Mouse (Mus musculus): ENCODE data around the gene Eif4a3. TPM values are rescaled to one million over a fixed set of nuclear protein-coding genes. Genes with fewer than 3 reads are reported as not detected.

Gene Eif4a3
- total RNA-seq (2023), result 203 TPM

GRCm38 (mm10) chr11:119299391-119300245 is at the start of gene Eif4a3:
Eif4a3 (minus strand) TSS chr11:119300089.

GRCm38 (mm10) chr11:119307658-119307867 is 7.7 kb upstream of the Eif4a3 start, which contains the start of gene Card14:
Card14 (plus strand) TSS chr11:119307768.

GRCm38 (mm10) chr11:119267768-119268556 is 31.9 kb downstream of the Eif4a3 start, which contains the start of gene Gaa:
Gaa (plus strand) TSS chr11:119267887.

Other genes starting within 250 kb of the Eif4a3 start
- 134 TPM for gene Cbx4, start 213.9 kb downstream of the Eif4a3 start, total RNA-seq (2023)
- 3.6 TPM for gene Tbc1d16, start 71.6 kb downstream of the Eif4a3 start, total RNA-seq (2023)
- 0.86 TPM for gene Ccdc40, start 71.5 kb downstream of the Eif4a3 start, total RNA-seq (2023)
- 37.9 TPM for gene Gaa, start 32.2 kb downstream of the Eif4a3 start, total RNA-seq (2023)
- not detected for gene Card14, start 7.7 kb upstream of the Eif4a3 start, total RNA-seq (2023)
- 19.6 TPM for gene Sgsh, start 55.4 kb upstream of the Eif4a3 start, total RNA-seq (2023)
- gene Slc26a11, start 55.5 kb upstream of the Eif4a3 start, total RNA-seq (2023), result 24.2 TPM
- gene Rnf213, start 93.0 kb upstream of the Eif4a3 start, total RNA-seq (2023), result 115 TPM
- gene Endov, start 191.3 kb upstream of the Eif4a3 start, total RNA-seq (2023), result 32.0 TPM
- 0.30 TPM for gene Nptx1, start 247.7 kb upstream of the Eif4a3 start, total RNA-seq (2023)

Data from CD4-positive naive resting alpha-beta T cell, adult 57 days (primary cell).